Mouse (Mus musculus): ENCODE measurements around the gene 1700020D05Rik. TPM values are rescaled to one million over a fixed set of nuclear protein-coding genes. Genes with fewer than 3 reads are reported as not detected.
A peak's percentile ranks its signal among the peaks of the same experiment; 100 is the strongest.

Gene 1700020D05Rik
- total RNA-seq, 2 experiments from 2014 or later: 6.2 to 9.1 TPM

DNA sequence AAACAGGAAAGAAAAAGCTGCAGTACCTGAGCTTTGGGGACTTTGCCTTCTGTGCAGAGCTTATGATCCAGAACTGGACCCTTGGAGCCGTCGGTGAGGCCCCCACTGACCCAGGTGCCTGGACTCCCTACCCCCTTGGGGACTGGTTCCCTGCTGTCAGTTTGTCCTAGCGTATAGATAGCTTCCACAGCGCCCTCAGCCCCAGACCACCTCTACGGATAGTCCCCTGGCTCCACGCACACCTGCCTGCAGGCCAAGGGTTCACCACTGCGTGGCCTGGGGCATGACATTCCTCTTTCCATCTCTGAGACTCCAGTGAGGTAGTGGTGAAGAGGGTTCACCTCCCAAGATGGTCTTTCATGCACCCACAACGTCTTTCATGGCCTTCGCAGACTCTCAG lies 40.4 kb downstream of the 1700020D05Rik start:
- Histone ChIP-seq H3K4me3 (no peak overlapping the region), H3K27ac (no peak overlapping the region)
- no peak for DNase-seq (ENCODE audit: low spot score in 2 of 2)
- TF ChIP-seq CTCF (conservative IDR thresholded peaks at IDR 0.05): no peak

DNA sequence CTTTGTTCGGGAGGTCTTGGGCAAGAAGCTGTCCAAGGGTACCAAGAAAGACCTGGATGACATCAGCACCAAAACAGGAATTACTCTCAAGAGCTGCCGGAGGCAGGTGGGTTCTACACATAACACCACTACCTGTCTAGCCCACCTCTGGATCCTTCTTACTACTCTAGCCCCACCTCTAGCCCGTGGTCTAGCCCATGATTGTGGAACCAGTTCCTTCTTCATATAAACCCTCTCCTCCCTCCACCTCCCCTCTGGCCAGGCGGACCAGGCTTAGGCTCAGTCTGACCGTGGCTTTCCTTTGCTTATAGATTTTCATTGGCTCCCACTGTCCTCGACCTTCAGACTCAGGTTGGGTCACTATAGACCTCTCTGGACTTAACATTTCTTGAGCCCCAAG lies 42.2 kb downstream of the 1700020D05Rik start:
- Histone ChIP-seq H3K4me3 (peak overlapping the region; percentile 77), H3K27ac (no peak overlapping the region; the same call in 1 of the 2 replicates)
- TF ChIP-seq CTCF (conservative IDR thresholded peaks at IDR 0.05): no peak
- no peak for DNase-seq (ENCODE audit: low spot score in 2 of 2)

DNA sequence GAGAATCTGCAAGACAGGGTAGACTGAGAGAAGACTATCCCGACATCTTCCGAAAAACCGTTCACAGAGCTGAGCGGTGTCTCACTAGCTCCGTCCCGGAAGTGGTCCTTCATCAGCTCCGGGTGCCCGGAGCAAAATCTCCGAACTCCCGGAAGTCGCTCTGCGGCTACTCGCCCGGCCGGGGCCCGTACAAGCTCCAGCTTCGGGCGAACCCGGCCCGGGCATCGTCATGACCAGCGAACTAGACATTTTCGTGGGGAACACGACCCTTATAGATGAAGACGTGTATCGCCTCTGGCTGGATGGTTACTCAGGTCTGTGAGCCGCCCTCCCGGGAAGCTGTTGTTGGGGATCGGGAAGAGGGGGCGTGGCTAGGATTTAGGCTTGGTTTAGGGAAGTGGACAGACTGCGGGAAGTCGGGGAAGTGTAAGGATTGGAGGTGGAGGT lies 43.1 kb downstream of the 1700020D05Rik start, which contains the start of gene Fibp:
Gene Fibp (plus strand): TSS at position 151 of the 447 bp plus-strand sequence.
- Histone ChIP-seq H3K27ac (peak within 1 kb of the TSS; percentile 100), H3K4me3 (peak within 1 kb of the TSS; percentile 77)
- no peak for TF ChIP-seq CTCF (conservative IDR thresholded peaks at IDR 0.05)
- DNase-seq (ENCODE audit: low spot score in 2 of 2): peak; percentile 81 to 91

DNA sequence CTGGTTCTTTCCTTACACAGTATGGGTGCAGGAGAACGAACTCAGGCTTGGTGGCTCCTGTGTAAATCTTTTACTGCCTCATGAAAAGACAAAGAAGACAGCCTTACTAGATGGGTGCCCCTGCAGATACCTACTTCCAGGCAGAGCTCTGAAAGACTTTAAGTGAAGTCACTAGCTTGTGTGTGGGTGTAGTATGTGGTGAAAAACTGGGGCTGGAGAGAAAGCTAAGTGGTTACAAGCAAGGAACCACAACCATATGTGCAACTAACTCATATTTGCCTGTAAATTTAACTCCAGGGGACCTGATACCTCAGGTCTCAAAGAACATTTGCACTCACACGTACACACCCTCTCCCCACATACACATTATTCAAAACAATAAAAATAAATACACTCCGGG lies 43.7 kb downstream of the 1700020D05Rik start:
- TF ChIP-seq CTCF (conservative IDR thresholded peaks at IDR 0.05): no peak
- H3K4me3 ChIP-seq: peak overlapping the region; percentile 77
- H3K27ac ChIP-seq: peak overlapping the region; percentile 100
- DNase-seq (ENCODE audit: low spot score in 2 of 2): no peak

DNA sequence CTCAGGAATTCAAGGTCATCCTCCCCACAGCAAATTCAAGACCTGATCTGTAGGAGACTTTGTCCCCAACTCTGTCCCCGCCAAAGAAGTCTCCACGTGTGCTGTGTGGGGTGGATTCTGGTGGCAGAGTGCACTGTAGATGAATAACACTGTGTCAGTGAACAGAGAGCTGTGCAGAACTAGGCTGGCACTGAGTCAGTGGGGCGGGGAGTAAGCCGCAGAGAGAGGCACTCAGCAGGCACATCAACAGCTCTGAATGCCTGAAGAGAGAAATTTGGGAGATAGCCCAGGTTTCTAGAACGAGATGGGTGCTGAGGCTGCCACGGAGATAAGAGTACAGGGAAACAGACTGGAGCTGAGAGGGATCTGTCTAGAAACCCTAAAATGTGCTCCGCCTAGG lies 44.6 kb downstream of the 1700020D05Rik start:
- DNase-seq (ENCODE audit: low spot score in 2 of 2): peak; percentile 62 to 78
- peak overlapping the region; percentile 100 for H3K27ac ChIP-seq
- H3K4me3 ChIP-seq: no peak overlapping the region
- TF ChIP-seq CTCF (conservative IDR thresholded peaks at IDR 0.05): peak; percentile 9; the same call in 1 of the 2 replicates

DNA sequence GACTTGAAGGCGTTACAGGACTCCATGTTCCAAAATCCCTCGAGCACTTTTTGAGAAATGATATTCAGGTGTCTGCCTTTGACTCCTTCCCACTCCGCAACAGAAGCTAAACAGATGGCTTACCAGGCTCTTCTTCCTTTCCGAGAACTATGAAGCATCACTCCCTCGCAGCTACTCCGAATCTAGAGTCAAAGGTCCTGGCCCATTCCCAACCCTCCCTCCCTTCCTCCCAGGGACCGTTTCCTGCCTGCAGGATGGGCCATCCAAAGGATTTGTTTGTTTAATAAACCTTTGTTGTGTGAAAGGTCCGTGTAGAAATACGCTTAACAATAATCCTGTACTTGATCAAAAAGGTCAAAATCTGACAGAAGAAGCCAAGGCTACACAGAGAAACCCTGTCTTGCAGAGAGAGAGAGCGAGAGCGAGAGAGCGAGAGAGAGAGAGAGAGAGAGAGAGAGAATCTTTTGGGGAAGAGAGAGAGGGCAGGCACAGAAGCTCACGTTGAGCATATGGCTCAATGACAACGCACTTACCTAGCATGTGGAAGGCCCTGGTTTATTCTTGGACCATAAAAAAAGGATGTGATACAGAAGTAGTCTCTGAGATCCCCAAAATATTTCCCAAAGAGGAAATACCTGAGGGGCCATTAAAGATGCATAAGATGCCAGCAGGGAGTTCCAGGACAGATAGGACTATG lies 45.7 kb downstream of the 1700020D05Rik start, which contains the start of gene Ccdc85b:
Gene Ccdc85b (minus strand): TSS at position 149 of the 697 bp plus-strand sequence.
- Histone ChIP-seq H3K27ac (peak within 1 kb of the TSS; percentile 100), H3K4me3 (peak within 1 kb of the TSS; percentile 81)
- DNase-seq (ENCODE audit: low spot score in 2 of 2): no peak
- TF ChIP-seq CTCF (conservative IDR thresholded peaks at IDR 0.05): no peak

DNA sequence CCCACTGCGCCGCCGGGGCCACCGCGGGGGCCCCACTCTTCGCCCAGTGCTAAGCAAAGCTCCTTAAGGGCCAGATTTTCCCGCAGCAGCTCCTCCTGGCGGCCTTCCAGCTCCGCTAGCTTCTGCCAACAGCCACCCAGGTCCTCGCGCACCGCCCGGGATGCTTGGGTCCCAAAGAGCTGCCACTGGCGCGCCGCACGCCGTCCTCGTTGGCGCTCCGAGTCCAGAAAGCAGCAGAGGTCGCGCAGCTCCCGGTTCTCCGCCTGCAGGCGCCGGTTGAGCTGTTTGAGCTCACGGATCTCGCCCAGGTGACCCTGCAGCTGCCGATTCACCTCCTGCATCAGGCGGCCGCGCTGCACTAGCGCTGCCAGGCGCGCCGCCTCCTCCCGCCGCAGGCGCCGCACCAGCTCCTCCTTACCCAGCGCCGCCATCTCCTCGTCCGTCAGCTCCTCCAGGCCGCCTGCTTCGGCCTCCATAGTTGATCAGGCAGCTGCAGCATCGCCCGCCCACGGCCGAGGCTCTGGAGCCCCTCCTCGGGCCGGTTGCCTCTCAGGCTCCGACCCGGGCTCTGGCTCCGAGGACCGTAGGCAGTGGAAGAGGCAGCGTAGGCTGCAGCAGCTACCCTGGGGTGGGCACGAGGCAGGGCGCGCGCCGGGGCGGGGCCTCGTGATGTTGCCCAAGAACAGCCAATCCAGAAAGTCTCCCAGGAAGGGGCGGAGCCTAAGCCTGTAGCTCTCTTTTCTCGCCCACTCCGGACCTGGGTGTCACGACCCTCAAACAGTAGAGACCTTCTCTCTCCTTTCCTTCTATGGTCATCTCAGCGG lies 46.5 kb downstream of the 1700020D05Rik start:
- peak; percentile 96 for DNase-seq (ENCODE audit: low spot score in 2 of 2)
- H3K27ac ChIP-seq: peak overlapping the region; percentile 100
- H3K4me3 ChIP-seq: peak overlapping the region; percentile 81
- peak; percentile 43 for TF ChIP-seq CTCF (conservative IDR thresholded peaks at IDR 0.05)

DNA sequence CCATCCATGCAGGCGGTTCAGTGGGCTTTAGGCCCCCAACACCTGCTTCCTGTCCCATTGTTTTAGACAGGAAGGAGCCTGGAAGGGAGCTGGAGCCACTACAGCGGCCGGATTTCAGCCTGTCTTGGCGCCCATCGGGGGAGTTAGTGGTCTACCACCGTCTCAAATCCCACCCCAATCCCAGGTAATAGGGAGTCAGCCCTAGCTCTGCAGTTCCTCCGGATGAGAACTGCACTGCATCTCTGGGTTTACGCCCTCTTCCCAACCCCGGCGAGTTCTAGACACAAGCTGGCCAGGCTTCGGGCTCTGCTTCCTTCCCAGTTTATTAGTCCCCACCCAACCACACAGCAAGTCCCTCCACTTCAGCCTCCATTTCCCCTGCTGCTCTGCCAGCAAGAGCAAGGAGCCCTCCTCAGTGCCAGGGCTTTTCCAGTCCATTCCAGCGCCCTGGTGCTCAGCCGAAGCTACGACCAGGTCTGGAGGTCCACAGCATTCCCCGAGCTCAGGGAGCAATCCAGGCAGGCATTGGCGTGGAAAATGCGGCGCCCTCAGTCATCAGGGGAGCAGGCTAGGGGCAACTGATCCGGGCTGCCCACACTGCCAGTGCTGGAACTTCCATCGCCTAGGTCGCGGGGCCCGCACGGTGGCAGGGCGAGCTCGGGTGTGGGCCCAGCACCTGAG lies 47.2 kb downstream of the 1700020D05Rik start:
- peak overlapping the region; percentile 100 for H3K27ac ChIP-seq
- no peak for DNase-seq (ENCODE audit: low spot score in 2 of 2)
- H3K4me3 ChIP-seq: peak overlapping the region; percentile 81
- TF ChIP-seq CTCF (conservative IDR thresholded peaks at IDR 0.05): no peak

DNA sequence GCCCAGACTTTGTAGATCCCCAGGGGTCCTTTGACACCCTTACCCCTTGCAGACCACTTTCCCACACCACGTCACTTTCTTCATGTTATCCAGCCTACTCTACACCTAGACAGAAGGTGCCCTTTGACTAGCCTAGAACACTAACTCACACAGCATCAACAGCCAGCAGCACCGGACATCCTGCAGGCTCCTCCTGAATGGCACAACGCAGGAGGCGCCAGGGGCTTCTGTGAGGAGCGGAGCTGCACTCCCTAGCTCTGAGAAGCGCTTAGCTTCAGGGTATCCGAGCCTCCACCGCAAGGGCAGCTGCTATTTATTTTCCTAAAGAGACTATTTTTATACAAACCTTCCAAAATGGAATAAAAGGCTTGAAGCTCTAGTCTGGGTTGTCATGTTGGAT lies 48.0 kb downstream of the 1700020D05Rik start:
- Histone ChIP-seq H3K27ac (peak overlapping the region; percentile 100), H3K4me3 (peak overlapping the region; percentile 81)
- TF ChIP-seq CTCF (conservative IDR thresholded peaks at IDR 0.05): no peak
- no peak for DNase-seq (ENCODE audit: low spot score in 2 of 2)

DNA sequence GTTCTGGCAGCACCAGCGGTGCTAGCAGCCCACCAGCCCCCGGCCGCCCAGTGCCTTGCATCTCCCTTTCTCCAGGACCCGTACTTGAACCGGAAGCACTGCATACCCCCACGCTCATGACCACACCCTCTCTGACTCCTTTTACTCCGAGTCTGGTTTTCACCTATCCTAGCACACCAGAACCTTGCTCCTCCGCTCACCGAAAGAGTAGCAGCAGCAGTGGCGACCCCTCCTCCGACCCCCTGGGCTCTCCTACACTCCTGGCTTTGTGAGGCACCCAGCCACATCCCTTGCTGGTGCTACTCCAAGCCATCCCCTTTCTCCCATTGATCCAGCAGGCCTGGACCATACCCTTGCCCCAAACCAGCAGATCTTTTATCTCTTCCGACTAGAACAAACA lies 48.5 kb downstream of the 1700020D05Rik start:
- no peak for DNase-seq (ENCODE audit: low spot score in 2 of 2)
- Histone ChIP-seq H3K27ac (peak overlapping the region; percentile 100), H3K4me3 (peak overlapping the region; percentile 81)
- TF ChIP-seq CTCF (conservative IDR thresholded peaks at IDR 0.05): no peak

Other genes with a start within 250 kb of the 1700020D05Rik start
- 10 to 100 TPM; 56.4 to 57.4 TPM for gene Pacs1, start 230.7 kb downstream of the 1700020D05Rik start, total RNA-seq (2021)
- 100 to 1,000 TPM; 214 to 219 TPM for gene Sf3b2, start 208.3 kb downstream of the 1700020D05Rik start, total RNA-seq (2021)
- gene Gal3st3, start 205.5 kb downstream of the 1700020D05Rik start, total RNA-seq (2021): 100 to 1,000 TPM; 106 to 109 TPM
- not detected for gene Catsper1, start 168.0 kb downstream of the 1700020D05Rik start, total RNA-seq (2021)
- gene Cst6, start 154.2 kb downstream of the 1700020D05Rik start, total RNA-seq (2021): 1 to 10 TPM; 4.6 to 5.9 TPM
- 10 to 100 TPM; 21.4 to 22.5 TPM for gene Eif1ad, start 137.0 kb downstream of the 1700020D05Rik start, total RNA-seq (2021)
- gene Banf1, start 136.6 kb downstream of the 1700020D05Rik start, total RNA-seq (2021): 10 to 100 TPM; 81.0 to 86.2 TPM
- 100 to 1,000 TPM; 113 to 125 TPM for gene Sart1, start 115.1 kb downstream of the 1700020D05Rik start, total RNA-seq (2021)
- gene Tsga10ip, start 101.3 kb downstream of the 1700020D05Rik start, total RNA-seq (2021): under 1 TPM; 0.20 to 0.37 TPM
- gene Drap1, start 78.8 kb downstream of the 1700020D05Rik start, total RNA-seq (2021): 100 to 1,000 TPM; 316 to 335 TPM
- gene AI837181, start 78.6 kb downstream of the 1700020D05Rik start, total RNA-seq (2021): 10 to 100 TPM; 61.9 to 70.7 TPM
- not detected for gene Fosl1, start 56.2 kb downstream of the 1700020D05Rik start, total RNA-seq (2021)
- gene Ccdc85b, start 45.9 kb downstream of the 1700020D05Rik start, total RNA-seq (2021): 10 to 100 TPM; 31.5 to 33.9 TPM
- gene Fibp, start 43.2 kb downstream of the 1700020D05Rik start, total RNA-seq (2021): 10 to 100 TPM; 87.2 to 89.6 TPM
- under 1 TPM in 1 of 2 experiments, not detected in 1; 0.31 TPM for gene Ctsw, start 35.3 kb downstream of the 1700020D05Rik start, total RNA-seq (2021)
- gene Efemp2, start 29.8 kb downstream of the 1700020D05Rik start, total RNA-seq (2021): 10 to 100 TPM; 13.2 to 14.1 TPM
- 10 to 100 TPM; 40.9 to 42.9 TPM for gene Mus81, start 15.4 kb downstream of the 1700020D05Rik start, total RNA-seq (2021)
- gene Cfl1, start 13.3 kb downstream of the 1700020D05Rik start, total RNA-seq (2021): 1,000 to 10,000 TPM; 1,280 to 1,287 TPM
- 10 to 100 TPM; 85.9 to 86.6 TPM for gene Snx32, start 6.8 kb upstream of the 1700020D05Rik start, total RNA-seq (2021)
- not detected for gene Ovol1, start 56.9 kb upstream of the 1700020D05Rik start, total RNA-seq (2021)
- 1 to 10 TPM; 6.8 to 7.4 TPM for gene Ap5b1, start 64.2 kb upstream of the 1700020D05Rik start, total RNA-seq (2021)
- 10 to 100 TPM; 80.0 to 88.2 TPM for gene Rnaseh2c, start 98.1 kb upstream of the 1700020D05Rik start, total RNA-seq (2021)
- gene Kat5, start 106.5 kb upstream of the 1700020D05Rik start, total RNA-seq (2021): 10 to 100 TPM; 82.8 to 93.0 TPM
- gene Rela, start 133.7 kb upstream of the 1700020D05Rik start, total RNA-seq (2021): 10 to 100 TPM; 20.6 to 21.0 TPM
- gene Sipa1, start 159.9 kb upstream of the 1700020D05Rik start, total RNA-seq (2021): 10 to 100 TPM; 16.5 to 17.5 TPM
- gene Map3k11, start 185.0 kb upstream of the 1700020D05Rik start, total RNA-seq (2021): 10 to 100 TPM; 20.2 to 20.4 TPM
- 10 to 100 TPM; 69.1 to 78.8 TPM for gene Pcnx3, start 185.1 kb upstream of the 1700020D05Rik start, total RNA-seq (2021)
- under 1 TPM in 1 of 2 experiments, not detected in 1; 0.36 TPM for gene Kcnk7, start 200.6 kb upstream of the 1700020D05Rik start, total RNA-seq (2021)
- gene Ehbp1l1, start 222.5 kb upstream of the 1700020D05Rik start, total RNA-seq (2021): 10 to 100 TPM; 11.8 to 17.7 TPM
- gene Fam89b, start 225.9 kb upstream of the 1700020D05Rik start, total RNA-seq (2021): 10 to 100 TPM; 26.5 to 29.4 TPM
- gene Ltbp3, start 237.1 kb upstream of the 1700020D05Rik start, total RNA-seq (2021): 10 to 100 TPM; 23.8 to 30.0 TPM

All from layer of hippocampus, adult 2 months (tissue).